Mouse (Mus musculus): ENCODE measurements around the gene Srp54a.
A peak's percentile ranks its signal among the peaks of the same experiment; 100 is the strongest.
"Not testable (repeated sequence)": the region's sequence is repeated elsewhere in the genome, so short reads cannot be mapped to it uniquely, and the experiment has no call there.

Gene Srp54a

GRCm38 (mm10) chr12:55079726-55080600 is at the start of gene Srp54a, which contains the start of gene 2700097O09Rik:
Gene Srp54a, plus strand, starts transcription at chr12:55080262.
Gene 2700097O09Rik, minus strand, starts transcription at chr12:55080110.
- peak; percentile 85 for DNase-seq (ENCODE audit: low read depth)

- DNase-seq (ENCODE audit: low read depth) = no peak
These were observed 39.1 kb upstream of the Srp54a start for GRCm38 (mm10) chr12:55041011-55041410.

DNA sequence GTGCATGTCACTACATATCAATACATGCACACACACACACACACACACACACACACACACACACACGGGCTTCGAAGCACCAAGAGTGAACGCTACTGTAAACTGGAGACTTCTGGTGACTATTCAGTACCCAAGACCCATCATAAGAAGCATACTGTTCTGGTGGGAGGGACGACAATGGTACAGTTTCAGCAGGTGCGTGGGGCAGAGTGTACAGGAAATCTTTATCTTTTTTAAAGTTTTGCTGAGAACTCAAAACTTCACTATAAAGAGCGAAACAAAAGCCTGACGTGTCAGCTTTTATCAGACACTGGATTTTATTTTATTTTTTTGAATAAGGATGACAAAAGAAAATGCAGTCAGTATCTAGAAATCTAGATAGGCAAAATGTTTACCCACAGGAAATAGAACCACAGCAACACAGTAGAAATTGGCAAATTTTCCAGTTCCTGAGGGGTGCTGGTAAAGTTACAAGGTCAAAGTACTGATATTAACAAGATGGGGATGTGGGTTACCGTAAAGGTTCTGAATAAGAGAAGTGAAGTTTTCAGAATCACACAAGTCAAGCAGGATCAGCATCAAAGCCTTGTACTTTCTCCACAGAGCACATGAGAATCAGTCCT is 30.2 kb upstream of the Srp54a start:
- no peak for DNase-seq (ENCODE audit: low read depth)

DNA sequence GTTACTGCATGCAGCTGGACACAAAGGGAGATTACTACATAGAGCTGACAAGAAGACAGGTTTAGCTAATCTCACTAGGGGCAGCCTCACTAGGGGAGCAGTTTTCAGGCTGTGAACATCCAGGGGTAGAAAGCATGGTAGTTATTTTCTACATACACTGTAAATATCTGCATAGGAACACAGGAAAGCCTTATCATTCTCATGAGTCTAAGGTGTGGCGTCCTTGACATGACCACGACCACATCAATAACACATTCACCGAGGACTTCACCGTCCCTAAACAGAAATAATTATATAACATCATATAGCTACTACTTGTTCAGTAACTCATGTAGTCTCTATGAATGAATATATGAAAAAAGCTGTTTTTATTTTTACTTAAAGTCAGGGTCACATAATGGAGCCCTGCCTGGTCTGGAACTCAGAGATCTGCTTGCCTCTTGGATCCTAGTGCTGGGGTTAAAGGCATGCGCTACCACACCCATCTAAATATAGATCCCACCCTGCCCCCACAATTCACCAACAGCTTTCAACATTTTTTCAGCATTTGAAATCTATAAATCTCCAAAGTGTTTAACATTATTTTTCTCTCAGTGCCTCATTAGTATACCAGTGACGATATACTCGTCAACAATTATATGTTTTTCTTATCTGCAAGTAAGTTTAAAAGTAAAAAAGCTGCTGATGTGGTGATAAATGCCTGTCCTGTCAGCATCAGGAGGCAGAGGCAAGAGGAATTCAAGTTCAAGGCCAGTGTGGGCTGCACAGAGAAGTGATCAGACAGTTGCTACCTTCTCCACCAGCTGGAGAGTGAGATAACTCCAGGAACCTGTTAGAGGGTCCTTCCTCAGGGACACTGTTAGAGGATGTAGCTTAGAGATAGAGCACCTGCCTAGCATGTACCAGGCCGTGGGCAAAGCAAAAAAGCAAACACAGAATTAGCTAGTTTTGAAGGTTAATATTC is 28.6 kb upstream of the Srp54a start:
- peak; percentile 31 for DNase-seq (ENCODE audit: low read depth)

DNA sequence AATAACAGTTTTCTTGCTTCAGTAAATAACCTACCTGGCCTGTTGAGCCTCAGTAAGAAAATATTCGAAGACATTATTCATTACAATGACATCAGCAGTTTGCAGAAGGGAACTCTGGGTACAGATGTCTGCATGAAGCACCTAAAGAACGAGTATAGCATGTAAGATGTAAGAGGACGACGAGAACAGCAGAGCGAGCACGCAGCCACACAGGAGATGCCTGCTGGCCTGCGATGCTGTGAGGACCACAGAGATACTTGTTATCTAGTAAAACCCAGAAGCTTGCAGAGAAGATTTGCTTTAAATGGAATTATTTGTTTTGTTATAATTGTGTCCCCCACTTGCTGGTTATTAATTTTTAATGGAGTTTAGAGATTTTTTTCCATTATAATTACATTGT is 26.8 kb upstream of the Srp54a start:
- no peak for DNase-seq (ENCODE audit: low read depth)

- no peak for DNase-seq (ENCODE audit: low read depth)
These were observed 25.4 kb upstream of the Srp54a start for GRCm38 (mm10) chr12:55054551-55055241.

GRCm38 (mm10) chr12:55056703-55057102 is 23.4 kb upstream of the Srp54a start:
- no peak for DNase-seq (ENCODE audit: low read depth)

GRCm38 (mm10) chr12:55058865-55059615 is 21.0 kb upstream of the Srp54a start:
- DNase-seq (ENCODE audit: low read depth) = no peak

DNA sequence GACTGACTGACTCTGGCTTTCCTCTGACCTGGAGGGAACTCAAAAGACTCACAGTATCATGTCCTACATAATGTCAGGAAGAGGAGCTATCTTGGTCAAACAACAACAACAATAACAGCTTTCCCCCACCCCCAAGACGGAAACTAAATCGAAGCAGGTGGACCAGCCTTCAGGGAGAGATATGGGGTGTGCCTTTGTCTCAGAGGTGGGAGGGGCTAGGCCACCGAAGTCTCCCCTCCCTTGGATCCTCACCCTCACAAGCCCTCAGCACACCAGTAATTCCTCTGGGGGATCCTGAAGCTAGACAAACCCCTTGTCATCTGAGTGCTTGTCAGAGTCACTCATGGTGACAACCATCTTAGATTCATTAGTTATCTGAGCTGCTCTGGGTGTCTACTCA is 20.2 kb upstream of the Srp54a start:
- no peak for DNase-seq (ENCODE audit: low read depth)

DNA sequence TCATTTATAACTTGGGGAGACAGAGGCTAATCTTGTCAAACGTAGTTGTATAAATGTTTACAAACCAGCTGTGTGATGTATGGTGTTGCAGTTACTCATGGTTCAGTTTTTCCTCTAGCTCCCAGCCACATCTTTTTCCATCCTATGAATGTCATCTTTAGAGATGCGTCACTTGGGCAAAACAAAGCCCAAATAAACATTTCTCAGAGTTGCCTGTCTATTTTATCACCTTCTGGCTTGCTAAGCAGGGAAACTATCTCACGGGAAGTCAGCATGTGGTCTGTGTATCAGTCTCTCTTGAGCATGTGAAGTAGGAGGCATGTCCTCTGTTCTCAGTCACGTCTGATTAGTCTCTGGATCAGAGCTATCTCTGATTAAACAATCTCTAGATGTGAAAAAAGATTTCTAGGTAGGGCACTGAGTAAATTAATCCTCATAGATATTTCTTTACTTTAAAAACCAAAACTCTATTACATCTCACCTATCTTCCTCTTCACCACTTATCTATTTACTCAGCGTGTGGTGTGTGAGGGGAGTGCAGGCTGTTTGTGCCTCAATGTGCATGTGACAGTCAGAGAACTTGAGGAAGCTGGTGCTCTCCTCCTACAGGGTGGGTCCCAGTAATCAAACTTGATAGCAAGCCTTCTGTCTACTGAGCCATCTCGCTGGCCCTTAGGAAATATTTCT is 19.7 kb upstream of the Srp54a start:
- DNase-seq (ENCODE audit: low read depth) = no peak

DNA sequence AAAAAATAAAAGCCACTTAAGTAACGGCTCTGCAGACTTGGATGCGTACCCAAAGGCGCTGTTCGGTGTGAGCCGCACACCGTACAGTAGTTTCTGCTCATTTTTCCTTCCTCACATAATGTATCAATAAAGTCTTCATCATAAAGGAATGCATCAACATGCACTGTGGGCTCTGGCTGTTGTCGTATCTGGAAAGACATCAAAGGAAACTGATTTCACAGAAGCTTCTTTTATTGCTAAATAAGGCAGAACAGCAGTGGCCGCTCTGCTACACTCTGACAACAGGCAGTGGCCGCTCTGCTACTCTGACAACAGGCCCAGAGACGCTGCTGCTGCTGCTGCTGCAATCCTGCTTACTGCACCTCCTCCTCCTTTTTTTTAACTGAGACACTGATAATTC is 19.1 kb upstream of the Srp54a start:
- no peak for DNase-seq (ENCODE audit: low read depth)

GRCm38 (mm10) chr12:55062141-55062540 is 17.9 kb upstream of the Srp54a start:
- DNase-seq (ENCODE audit: low read depth) = no peak

DNA sequence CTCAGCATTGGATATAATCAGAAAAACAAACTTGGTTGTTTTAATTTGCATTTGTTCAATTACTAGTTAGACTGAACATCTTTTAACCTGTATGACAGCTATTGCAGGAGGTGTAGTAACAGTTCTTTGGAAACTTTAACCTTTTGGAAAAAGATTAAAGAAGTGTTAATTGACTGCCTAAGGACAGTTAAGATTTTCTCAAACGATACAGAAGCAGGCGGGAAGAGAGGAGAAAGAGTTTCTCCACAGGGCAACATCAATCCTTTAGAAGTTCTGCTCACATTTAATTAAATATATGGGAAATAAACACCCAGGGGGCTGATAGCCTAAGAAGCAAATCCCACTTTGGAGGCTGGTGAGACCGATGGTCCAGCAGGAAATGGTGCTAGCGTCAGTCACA is 7.6 kb upstream of the Srp54a start:
- no peak for DNase-seq (ENCODE audit: low read depth)

DNA sequence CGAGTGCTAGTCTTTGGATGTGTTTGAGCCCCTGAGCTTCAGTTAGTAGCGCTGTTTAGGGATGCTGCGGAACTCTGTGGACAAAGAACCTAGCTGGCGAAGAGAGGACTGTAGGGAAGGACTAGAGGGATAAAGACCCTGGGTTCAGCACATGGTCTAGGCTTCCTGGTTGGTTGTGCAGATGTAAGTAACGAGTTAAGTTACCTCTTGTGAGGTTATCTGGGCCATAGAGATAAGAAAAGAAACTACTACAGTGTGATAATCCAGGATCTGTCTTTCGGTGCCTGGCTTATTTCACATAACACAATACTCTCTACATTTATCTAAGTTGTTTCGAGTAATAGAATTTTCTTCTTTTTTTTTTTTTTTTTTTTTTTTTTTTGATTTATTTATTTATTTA is 6.4 kb upstream of the Srp54a start:
- DNase-seq (ENCODE audit: low read depth) = no peak

DNA sequence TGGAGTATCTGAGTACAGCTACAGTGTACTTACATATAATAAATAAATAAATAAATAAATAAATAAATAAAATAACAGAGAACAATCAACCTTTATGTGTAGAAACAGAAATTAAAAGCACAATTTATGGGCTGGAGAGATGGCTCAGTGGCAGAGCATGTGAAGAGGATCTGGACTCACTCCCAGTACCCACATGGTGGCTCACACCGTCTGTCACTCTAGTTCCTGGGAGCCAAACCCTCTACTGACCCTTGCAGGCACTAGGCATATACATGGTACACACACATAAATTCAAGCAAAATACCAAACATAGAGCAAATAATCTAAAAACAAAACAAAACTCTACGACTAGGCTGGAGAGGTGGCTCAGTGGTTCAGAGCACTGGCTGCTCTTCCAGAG is 4.8 kb upstream of the Srp54a start:
- no peak for DNase-seq (ENCODE audit: low read depth)

DNA sequence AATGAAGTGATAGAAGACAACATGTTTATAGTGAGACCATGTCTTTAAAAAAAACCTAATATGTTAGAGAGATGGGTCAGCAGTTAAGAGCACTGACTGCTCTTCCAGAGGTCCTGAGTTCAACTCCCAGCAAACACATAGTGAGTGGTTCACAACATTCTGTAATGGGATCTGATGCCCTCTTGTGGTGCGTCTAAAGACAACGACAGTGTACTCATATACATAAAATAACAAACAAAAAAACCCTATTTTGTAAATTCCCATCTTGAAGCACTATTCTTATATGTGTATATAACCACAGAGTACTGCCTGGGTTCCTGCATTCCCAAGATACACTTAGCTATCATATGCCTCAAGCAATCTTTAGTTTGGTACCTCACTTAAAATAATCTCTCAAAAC is 1.4 kb upstream of the Srp54a start:
- not testable (repeated sequence) for DNase-seq (ENCODE audit: low read depth)

DNA sequence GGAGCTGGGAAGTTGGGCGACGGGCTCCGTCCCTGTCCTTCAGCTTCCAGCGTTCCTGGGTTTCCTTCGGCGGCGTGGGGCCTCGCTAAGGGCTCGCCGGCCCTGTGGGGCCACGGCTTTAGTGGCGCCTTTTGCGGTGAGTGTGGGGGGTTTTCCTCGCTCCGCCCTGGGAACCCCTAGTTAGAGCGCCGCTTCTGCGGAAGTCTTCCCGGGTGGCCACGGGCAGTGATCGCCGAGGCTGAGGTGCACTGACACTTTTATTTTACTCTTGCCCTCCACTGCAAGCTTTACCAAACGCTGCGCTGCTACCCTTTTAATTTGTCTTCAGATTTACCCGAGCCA is 510 bp downstream of the Srp54a start:
- DNase-seq (ENCODE audit: low read depth) = not testable (repeated sequence)

DNA sequence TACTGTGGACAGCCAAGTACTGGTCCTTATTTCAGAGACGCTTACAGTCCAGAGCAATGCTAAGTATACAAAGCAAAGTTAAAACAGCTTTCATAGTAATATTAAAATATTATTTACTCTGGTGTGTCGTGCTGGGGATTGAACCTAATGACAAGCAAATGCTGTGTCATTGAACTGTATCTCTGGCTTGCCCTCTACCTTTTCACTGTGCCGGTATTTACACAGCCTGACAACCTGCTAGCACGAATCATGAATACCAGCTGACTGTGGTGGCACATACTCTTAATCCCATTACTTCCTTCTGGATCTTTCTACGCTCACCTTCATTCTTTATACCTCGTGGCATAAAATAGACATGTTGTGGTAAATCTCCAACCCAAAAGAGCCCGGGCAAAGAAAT is 12.1 kb downstream of the Srp54a start:
- not testable (repeated sequence) for DNase-seq (ENCODE audit: low read depth)

GRCm38 (mm10) chr12:55112616-55113015 is 32.6 kb downstream of the Srp54a start:
- DNase-seq (ENCODE audit: low read depth) = not testable (repeated sequence)

DNA sequence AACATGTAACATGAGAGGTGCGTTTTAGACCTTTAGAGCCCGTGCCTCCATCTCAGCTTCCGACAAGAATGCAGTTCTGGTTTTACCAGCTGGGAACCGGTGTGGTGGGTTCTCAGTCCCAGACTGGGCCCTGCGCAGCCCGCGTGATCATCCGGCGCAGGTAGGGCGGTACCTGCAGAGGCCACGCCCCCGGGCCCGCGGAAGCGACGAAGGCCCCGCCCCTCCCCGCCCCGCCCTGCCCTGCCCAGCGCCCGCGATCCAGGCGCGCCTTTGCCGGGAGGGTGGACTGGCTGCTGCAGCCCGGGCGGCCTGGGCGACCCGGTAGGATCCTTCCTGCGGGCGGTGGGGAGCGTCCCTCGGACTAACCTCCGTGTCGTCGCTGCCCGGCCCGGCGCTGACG is 44.2 kb downstream of the Srp54a start, which contains the start of gene Fam177a:
Gene Fam177a (plus strand): TSS at position 228 of the 400 bp plus-strand sequence.
- not testable (repeated sequence) for DNase-seq (ENCODE audit: low read depth)

Data from c-Kit-positive CD71-negative TER-119-negative erythroid progenitor cells, embryonic 14.5 days (primary cell).